In the genomic region with DNA sequence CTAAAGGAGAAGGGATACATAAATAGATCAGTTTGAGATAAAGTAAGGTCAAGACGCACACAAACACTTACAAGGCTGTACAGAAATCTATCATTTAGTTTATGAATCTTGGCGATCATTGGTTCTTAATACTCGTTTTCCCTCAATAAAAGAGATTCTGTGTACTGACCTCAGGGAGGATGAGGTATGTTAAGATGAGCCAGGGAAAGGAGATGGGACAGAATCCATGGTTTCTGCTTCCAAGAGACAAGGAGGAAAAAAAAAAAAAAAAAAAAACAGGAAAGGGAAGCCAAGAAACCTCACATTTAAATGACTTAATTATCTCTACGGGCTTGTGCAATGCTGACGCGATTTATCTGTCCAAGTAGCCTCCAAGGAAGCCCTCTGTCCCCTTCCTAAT, we compare ENCODE assay signal across 15 mouse cellular contexts.
DNase-seq lines count a peak whose midpoint lies in the region; ATAC-seq lines count a peak whose summit lies in the region.
"Had no signal": no experiment of that assay in that cellular context is flagged by ENCODE, and none has a peak within 500 bp of the region (broad histone marks: within the 10 kb centered on the region; RNA-seq: fewer than 3 reads in every experiment).

No protein-coding gene starts in this region.

- DNase-seq in cerebellum, adult 11-12 months: no peak
- peak; percentile 13 to 37 for DNase-seq in cerebellum, postnatal 14 days
- DNase-seq in cerebellum, adult 18-20 months: no peak
- DNase-seq in brain, adult 2 months (ENCODE audit: low read depth, low spot score): peak; percentile 63
- DNase-seq in thymus, postnatal 4 days: no peak
- DNase-seq: adrenal gland, adult 8-10 months; adrenal gland, postnatal 25 days; gastrocnemius, adult 2 months; gastrocnemius, postnatal 14 days; heart, adult 11 months; kidney, adult 2 months had no signal

- ATAC-seq in cerebellum, adult (ENCODE audit: insufficient number of reproducible peaks, low FRiP score, low TSS enrichment): 0 out of 2 replicates have a peak, but pooled peaks have one; percentile 49
- ATAC-seq: activated CD4-positive, CD25-positive, alpha-beta regulatory T cell, adult 4 months; forebrain, embryonic 14.5 days; intestine, postnatal 0 days had no signal

Comparison
In these comparisons a context has a peak if more than half of its experiments do, and no peak if none do; other contexts are left out.
1. DNase-seq: peak in cerebellum, postnatal 14 days (2 of 2) and brain, adult 2 months (single experiment); none in cerebellum, adult 11-12 months (single experiment), cerebellum, adult 18-20 months (0 of 2) and thymus, postnatal 4 days (single experiment).